Mouse (Mus musculus) heart, adult 11 months (tissue): ENCODE data around the gene Hps4.

ENCODE experiments used
- DNase-seq: peaks from one replicate; pipeline ENCODE4 v3.0.0; 2022

Gene Hps4

GRCm38 (mm10) chr5:112324637-112325545 lies 18.0 kb upstream of the Hps4 start:
- DNase-seq, result peak; percentile 97

- peak; percentile 99 for DNase-seq
These were observed 17.1 kb upstream of the Hps4 start, which contains the start of gene Tfip11 for GRCm38 (mm10) chr5:112325546-112326445. Tfip11 (plus strand) TSS chr5:112326358.

GRCm38 (mm10) chr5:112326446-112327009 lies 16.4 kb upstream of the Hps4 start:
- no peak for DNase-seq

GRCm38 (mm10) chr5:112327854-112328253 lies 15.0 kb upstream of the Hps4 start:
- DNase-seq, result peak; percentile 90

- DNase-seq, result no peak
These were observed 12.9 kb upstream of the Hps4 start for GRCm38 (mm10) chr5:112329805-112330564.

- peak; percentile 93 for DNase-seq
These were observed 7.4 kb upstream of the Hps4 start for GRCm38 (mm10) chr5:112335473-112335872.

- peak; percentile 90 for DNase-seq
These were observed 5.9 kb upstream of the Hps4 start for GRCm38 (mm10) chr5:112337004-112337403.

- DNase-seq, result no peak
These were observed 3.7 kb upstream of the Hps4 start for GRCm38 (mm10) chr5:112339215-112339614.

GRCm38 (mm10) chr5:112343205-112343595 lies 317 bp downstream of the Hps4 start:
- DNase-seq, result no peak

GRCm38 (mm10) chr5:112344092-112344960 lies 1.4 kb downstream of the Hps4 start:
- no peak for DNase-seq

GRCm38 (mm10) chr5:112346211-112346965 lies 3.5 kb downstream of the Hps4 start:
- DNase-seq, result peak; percentile 97

GRCm38 (mm10) chr5:112349169-112349568 lies 6.3 kb downstream of the Hps4 start:
- DNase-seq, result no peak

GRCm38 (mm10) chr5:112355493-112355892 lies 12.6 kb downstream of the Hps4 start:
- DNase-seq, result peak; percentile 94

- DNase-seq, result no peak
These were observed 13.0 kb downstream of the Hps4 start, which contains the start of gene Gm6583 for GRCm38 (mm10) chr5:112355910-112356309. Gm6583 (minus strand) TSS chr5:112356033.

- peak; percentile 96 for DNase-seq
These were observed 13.4 kb downstream of the Hps4 start for GRCm38 (mm10) chr5:112356322-112356721.

- DNase-seq, result no peak
These were observed 16.6 kb downstream of the Hps4 start for GRCm38 (mm10) chr5:112359520-112359919.

- no peak for DNase-seq
These were observed 17.2 kb downstream of the Hps4 start for GRCm38 (mm10) chr5:112360077-112360476.

- DNase-seq, result no peak
These were observed 21.4 kb downstream of the Hps4 start for GRCm38 (mm10) chr5:112364184-112364797.

- DNase-seq, result no peak
These were observed 24.0 kb downstream of the Hps4 start for GRCm38 (mm10) chr5:112366879-112367278.

GRCm38 (mm10) chr5:112367338-112367737 lies 24.5 kb downstream of the Hps4 start:
- no peak for DNase-seq
